Mouse (Mus musculus): Measurements from ENCODE around the gene Zfp688. TPM values are rescaled to one million over a fixed set of nuclear protein-coding genes. Genes with fewer than 3 reads are reported as not detected.
"Not testable (repeated sequence)": the region's sequence is repeated elsewhere in the genome, so short reads cannot be mapped to it uniquely, and the experiment has no call there.

The Zfp688 gene
- polyA plus RNA-seq, 1 experiment from 2014 or later: 27.7 TPM

DNA sequence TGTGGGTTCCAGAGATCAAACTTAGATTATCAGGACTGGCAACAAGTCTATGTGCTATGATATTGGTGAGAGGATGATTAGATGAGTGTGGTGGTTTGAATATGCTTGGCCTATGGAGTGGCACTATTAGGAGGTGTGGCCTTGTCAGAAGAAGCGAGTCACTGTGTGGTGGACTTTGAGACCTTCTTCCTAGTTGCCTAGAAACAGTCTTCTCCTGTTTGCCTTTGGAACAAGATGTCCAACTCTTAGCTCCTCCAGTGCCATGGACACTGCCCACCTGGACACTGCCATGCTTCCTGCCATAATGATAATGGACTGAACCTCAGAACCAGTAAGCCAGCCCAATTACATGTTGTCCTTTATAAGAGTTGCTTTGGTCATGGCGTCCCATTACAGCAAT is 4.0 kb upstream of the Zfp688 start:
- H3K4me3 ChIP-seq (ENCODE audit: low read depth, low read length): no peak overlapping the region
- H3K9me3 ChIP-seq (replicated peaks; ENCODE audit: control insufficient read depth, low read length, poor library complexity, severe bottlenecking): no peaks in the 10 kb centered on the region
- no peaks in the 10 kb centered on the region for H3K36me3 ChIP-seq (ENCODE audit: control insufficient read depth, insufficient read depth, low read length)
- H3K4me2 ChIP-seq (ENCODE audit: low read length): no peak overlapping the region
- WGBS: 97% methylated on average over 2 of the region's 2 CpGs
- H3K9ac ChIP-seq (ENCODE audit: low read depth, low read length): no peak overlapping the region
- no peak for ATAC-seq
- H3K27me3 ChIP-seq (ENCODE audit: control insufficient read depth, insufficient read depth, low read depth, low read length): no peaks in the 10 kb centered on the region
- H3K27ac ChIP-seq (ENCODE audit: low read length): no peak overlapping the region
- H3K4me1 ChIP-seq (ENCODE audit: control insufficient read depth, insufficient read depth, low read length): peaks cover 5% of the 10 kb centered on the region

DNA sequence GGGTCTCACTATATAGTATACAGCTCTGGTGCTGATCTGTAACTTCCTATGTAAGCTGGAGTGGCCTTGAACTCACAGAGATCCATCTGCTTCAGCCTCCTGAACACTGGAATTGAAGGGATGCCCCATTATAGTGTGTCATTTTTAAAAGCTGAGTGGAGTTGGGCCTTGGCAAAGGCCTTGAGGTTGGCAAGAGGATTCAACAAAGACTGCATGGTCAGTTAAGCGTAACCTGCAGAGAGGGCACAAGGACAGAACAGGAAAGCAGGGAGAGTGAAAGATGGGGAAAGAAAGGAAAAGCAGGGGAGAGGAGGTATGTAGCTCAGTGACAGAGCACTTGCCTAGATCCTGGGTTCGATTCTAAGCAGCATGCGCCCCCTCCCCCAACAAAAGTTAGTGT is 3.4 kb upstream of the Zfp688 start:
- WGBS: 85% methylated on average over 3 of the region's 3 CpGs
- no peak for ATAC-seq
- H3K27ac ChIP-seq (ENCODE audit: low read length): no peak overlapping the region
- H3K36me3 ChIP-seq (ENCODE audit: control insufficient read depth, insufficient read depth, low read length): no peaks in the 10 kb centered on the region
- H3K9ac ChIP-seq (ENCODE audit: low read depth, low read length): no peak overlapping the region
- peaks cover 5% of the 10 kb centered on the region for H3K4me1 ChIP-seq (ENCODE audit: control insufficient read depth, insufficient read depth, low read length)
- no peak overlapping the region for H3K4me2 ChIP-seq (ENCODE audit: low read length)
- no peak overlapping the region for H3K4me3 ChIP-seq (ENCODE audit: low read depth, low read length)
- H3K27me3 ChIP-seq (ENCODE audit: control insufficient read depth, insufficient read depth, low read depth, low read length): no peaks in the 10 kb centered on the region
- no peaks in the 10 kb centered on the region for H3K9me3 ChIP-seq (replicated peaks; ENCODE audit: control insufficient read depth, low read length, poor library complexity, severe bottlenecking)

DNA sequence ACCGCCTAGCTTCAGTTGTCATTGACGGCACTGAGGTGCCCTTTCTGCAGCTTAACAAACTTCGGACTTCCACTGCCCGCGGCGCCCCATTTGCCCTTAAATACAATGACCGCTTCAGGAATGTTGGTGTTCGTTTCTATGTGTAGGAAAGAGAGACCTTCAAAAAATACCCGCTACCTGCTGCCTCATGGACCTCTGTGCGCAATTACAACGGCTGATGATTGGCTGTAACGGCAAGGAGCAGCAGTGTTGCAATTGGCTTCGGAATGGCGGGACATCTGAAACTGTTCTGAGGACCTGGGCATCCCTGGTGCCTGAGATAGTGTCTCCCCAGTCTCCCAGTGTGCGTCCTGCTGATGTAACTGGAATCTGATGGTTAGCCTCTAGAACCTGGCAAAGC is 379 bp upstream of the Zfp688 start:
- peak overlapping the region; percentile 95 for H3K9ac ChIP-seq (ENCODE audit: low read depth, low read length)
- peak overlapping the region; percentile 74 for H3K4me3 ChIP-seq (ENCODE audit: low read depth, low read length)
- no peaks in the 10 kb centered on the region for H3K27me3 ChIP-seq (ENCODE audit: control insufficient read depth, insufficient read depth, low read depth, low read length)
- no peaks in the 10 kb centered on the region for H3K9me3 ChIP-seq (replicated peaks; ENCODE audit: control insufficient read depth, low read length, poor library complexity, severe bottlenecking)
- peak; percentile 84 for ATAC-seq
- H3K4me2 ChIP-seq (ENCODE audit: low read length): peak overlapping the region; percentile 93
- H3K27ac ChIP-seq (ENCODE audit: low read length): peak overlapping the region; percentile 82
- H3K4me1 ChIP-seq (ENCODE audit: control insufficient read depth, insufficient read depth, low read length): peaks cover 5% of the 10 kb centered on the region
- under 1% methylated on average over 15 of the region's 15 CpGs for WGBS
- H3K36me3 ChIP-seq (ENCODE audit: control insufficient read depth, insufficient read depth, low read length): no peaks in the 10 kb centered on the region

DNA sequence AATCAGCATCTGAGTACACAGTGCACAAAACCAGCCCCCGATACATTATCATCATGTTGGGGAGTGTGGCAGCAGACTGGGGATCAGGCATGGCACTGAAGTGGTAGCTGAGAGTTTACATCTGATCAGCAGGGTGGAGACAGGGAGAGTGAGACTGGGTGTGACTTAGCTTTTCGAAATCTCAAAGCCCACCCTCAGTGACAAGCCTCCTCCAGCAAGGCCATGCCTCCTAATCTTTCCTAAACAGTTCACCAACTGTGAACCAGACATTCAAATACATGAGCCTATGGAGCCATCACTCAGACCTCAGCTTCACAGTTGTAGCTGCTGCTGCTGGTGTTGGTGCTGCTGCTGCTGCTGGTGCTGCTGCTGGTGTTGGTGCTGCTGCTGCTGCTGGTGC is 10.4 kb downstream of the Zfp688 start:
- Histone ChIP-seq H3K27me3 (ENCODE audit: control insufficient read depth, insufficient read depth, low read depth, low read length) (no peaks in the 10 kb centered on the region), H3K4me1 (ENCODE audit: control insufficient read depth, insufficient read depth, low read length) (no peaks in the 10 kb centered on the region), H3K36me3 (ENCODE audit: control insufficient read depth, insufficient read depth, low read length) (no peaks in the 10 kb centered on the region), H3K4me2 (ENCODE audit: low read length) (no peak overlapping the region), H3K9ac (ENCODE audit: low read depth, low read length) (no peak overlapping the region), H3K27ac (ENCODE audit: low read length) (no peak overlapping the region), H3K4me3 (ENCODE audit: low read depth, low read length) (no peak overlapping the region), H3K9me3 (replicated peaks; ENCODE audit: control insufficient read depth, low read length, poor library complexity, severe bottlenecking) (no peaks in the 10 kb centered on the region)
- WGBS: 73% methylated on average over 2 of the region's 2 CpGs
- no peak for ATAC-seq

DNA sequence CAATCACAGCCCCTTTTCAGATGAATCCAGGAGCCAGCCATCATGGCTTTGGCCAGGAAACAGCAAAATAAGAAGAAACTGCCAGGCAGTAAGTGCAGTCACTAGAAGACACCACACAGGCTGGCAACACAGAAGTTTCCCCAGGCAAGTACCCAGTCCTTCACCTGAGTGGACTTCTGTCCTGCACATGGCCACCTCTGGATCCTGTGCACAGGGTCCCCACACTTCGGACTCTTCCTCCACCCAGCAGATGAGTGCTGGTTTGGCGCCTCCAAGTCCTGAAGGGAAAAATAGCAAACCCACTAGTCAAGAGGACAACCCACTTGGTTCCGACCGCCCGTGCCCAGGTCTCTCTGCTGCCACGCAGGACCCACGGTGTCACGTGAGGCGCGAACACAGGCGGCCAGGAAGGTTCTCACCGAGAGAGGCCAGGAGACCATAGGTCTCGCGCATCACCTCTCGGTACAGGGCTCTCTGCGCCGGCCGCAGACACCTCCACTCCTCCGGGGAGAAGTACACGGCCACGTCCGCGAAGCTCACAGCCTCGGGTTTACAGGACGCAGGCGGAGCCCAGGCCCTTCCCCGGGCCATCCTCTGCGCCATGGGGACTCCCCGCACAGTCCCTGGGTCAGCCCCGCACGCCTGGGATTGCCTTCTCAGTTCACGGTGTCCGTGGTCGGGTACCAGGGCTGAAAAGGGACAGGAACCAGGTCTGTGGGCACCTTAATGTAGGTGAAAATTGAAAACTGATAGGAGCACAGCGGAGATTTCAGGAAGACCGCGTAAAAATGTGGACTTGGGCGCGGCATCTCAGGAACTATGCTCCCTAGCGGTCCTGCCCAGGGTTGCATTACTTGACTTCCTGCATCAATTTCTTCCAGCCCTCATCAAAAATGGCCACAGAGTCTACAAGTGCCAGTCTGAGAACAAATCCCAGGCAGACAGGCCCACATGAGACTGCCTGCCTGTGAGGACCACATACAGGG is 15.6 kb downstream of the Zfp688 start, which contains the start of gene Zfp764:
Gene Zfp764, minus strand, starts transcription at position 821 of the 986 bp plus-strand sequence.
- not testable (repeated sequence) for H3K36me3 ChIP-seq (ENCODE audit: control insufficient read depth, insufficient read depth, low read length); H3K9me3 ChIP-seq (replicated peaks; ENCODE audit: control insufficient read depth, low read length, poor library complexity, severe bottlenecking); H3K4me1 ChIP-seq (ENCODE audit: control insufficient read depth, insufficient read depth, low read length); H3K27me3 ChIP-seq (ENCODE audit: control insufficient read depth, insufficient read depth, low read depth, low read length)
- peak; percentile 88 for ATAC-seq
- peak within 1 kb of the TSS; percentile 81 for H3K27ac ChIP-seq (ENCODE audit: low read length)
- peak within 1 kb of the TSS; percentile 83 for H3K4me2 ChIP-seq (ENCODE audit: low read length)
- peak within 1 kb of the TSS; percentile 79 for H3K9ac ChIP-seq (ENCODE audit: low read depth, low read length)
- 6% methylated on average over 40 of the region's 40 CpGs for WGBS
- H3K4me3 ChIP-seq (ENCODE audit: low read depth, low read length): peak within 1 kb of the TSS; percentile 53

DNA sequence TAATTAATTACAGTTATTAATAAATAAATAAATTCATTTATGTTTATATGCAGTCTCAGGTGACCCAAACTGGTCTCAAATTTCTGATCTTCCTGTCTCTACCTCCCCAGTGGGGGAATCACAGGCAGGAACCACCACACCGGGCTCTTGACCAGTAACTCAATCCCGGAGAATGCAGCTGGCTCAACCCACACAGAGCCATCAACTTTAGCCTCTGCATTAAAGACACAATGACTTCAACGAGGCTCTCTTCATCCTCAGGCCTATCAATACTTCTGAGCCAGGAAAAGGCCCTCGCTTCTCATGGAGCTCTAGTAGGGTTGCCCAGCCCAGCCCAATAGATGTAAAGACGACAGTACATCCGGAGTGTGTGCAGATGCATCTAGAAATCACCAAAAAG is 17.8 kb downstream of the Zfp688 start:
- not testable (repeated sequence) for H3K4me3 ChIP-seq (ENCODE audit: low read depth, low read length); H3K4me1 ChIP-seq (ENCODE audit: control insufficient read depth, insufficient read depth, low read length); H3K27ac ChIP-seq (ENCODE audit: low read length); H3K4me2 ChIP-seq (ENCODE audit: low read length); H3K27me3 ChIP-seq (ENCODE audit: control insufficient read depth, insufficient read depth, low read depth, low read length); H3K9me3 ChIP-seq (replicated peaks; ENCODE audit: control insufficient read depth, low read length, poor library complexity, severe bottlenecking); ATAC-seq; H3K36me3 ChIP-seq (ENCODE audit: control insufficient read depth, insufficient read depth, low read length); H3K9ac ChIP-seq (ENCODE audit: low read depth, low read length)
- 98% methylated on average over 6 of the region's 6 CpGs for WGBS

DNA sequence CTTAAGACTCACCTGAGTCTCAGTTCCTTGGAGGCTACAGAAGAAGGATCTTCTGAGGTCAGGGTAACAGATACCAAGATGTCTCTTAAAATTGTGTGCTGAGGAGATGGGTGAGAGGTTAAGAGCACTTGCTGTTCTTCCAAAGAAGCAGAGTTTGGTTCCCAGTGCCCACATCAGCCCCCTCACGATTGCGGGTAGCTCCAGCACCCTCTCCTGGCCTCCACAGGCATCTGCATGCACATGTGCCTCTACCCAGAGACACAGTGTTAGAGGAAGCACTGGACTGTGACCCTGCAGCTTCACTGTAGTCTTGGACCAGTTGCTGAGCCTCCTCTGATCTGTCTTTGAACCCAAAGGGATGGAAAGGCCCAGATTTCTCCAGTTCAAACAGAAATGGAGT is 18.9 kb downstream of the Zfp688 start:
- H3K4me2 ChIP-seq (ENCODE audit: low read length): no peak overlapping the region
- H3K27ac ChIP-seq (ENCODE audit: low read length): no peak overlapping the region
- 57% methylated on average over 2 of the region's 2 CpGs for WGBS
- H3K4me1 ChIP-seq (ENCODE audit: control insufficient read depth, insufficient read depth, low read length): peaks cover 3% of the 10 kb centered on the region; the same call in 1 of the 2 replicates
- ATAC-seq: no peak
- H3K9ac ChIP-seq (ENCODE audit: low read depth, low read length): no peak overlapping the region
- H3K9me3 ChIP-seq (replicated peaks; ENCODE audit: control insufficient read depth, low read length, poor library complexity, severe bottlenecking): no peaks in the 10 kb centered on the region
- no peaks in the 10 kb centered on the region for H3K27me3 ChIP-seq (ENCODE audit: control insufficient read depth, insufficient read depth, low read depth, low read length)
- H3K36me3 ChIP-seq (ENCODE audit: control insufficient read depth, insufficient read depth, low read length): no peaks in the 10 kb centered on the region
- H3K4me3 ChIP-seq (ENCODE audit: low read depth, low read length): no peak overlapping the region

DNA sequence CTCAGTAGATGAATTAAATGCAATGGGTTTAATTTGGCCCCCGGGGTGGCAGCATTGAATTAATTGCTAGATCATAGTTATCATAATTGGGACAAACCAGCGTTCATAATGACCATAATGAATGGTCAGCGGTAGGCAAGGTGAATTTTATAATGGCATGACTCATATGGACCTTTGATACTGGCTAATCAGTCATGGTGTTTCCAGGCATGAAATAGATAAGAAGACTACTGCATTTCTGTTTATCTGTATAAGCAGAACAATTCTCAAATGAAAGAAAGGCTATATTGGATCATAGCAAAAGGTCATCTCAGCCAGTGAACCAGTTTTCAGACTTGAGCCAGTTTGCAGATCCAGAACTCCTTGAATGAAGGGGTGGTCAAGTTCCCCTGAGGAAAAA is 21.5 kb downstream of the Zfp688 start:
- H3K27ac ChIP-seq (ENCODE audit: low read length): no peak overlapping the region
- no peak overlapping the region for H3K9ac ChIP-seq (ENCODE audit: low read depth, low read length)
- no peaks in the 10 kb centered on the region for H3K9me3 ChIP-seq (replicated peaks; ENCODE audit: control insufficient read depth, low read length, poor library complexity, severe bottlenecking)
- no peaks in the 10 kb centered on the region for H3K27me3 ChIP-seq (ENCODE audit: control insufficient read depth, insufficient read depth, low read depth, low read length)
- no peak overlapping the region for H3K4me2 ChIP-seq (ENCODE audit: low read length)
- 62% methylated on average over 3 of the region's 3 CpGs for WGBS
- no peak for ATAC-seq
- H3K4me1 ChIP-seq (ENCODE audit: control insufficient read depth, insufficient read depth, low read length): no peaks in the 10 kb centered on the region
- H3K4me3 ChIP-seq (ENCODE audit: low read depth, low read length): no peak overlapping the region
- H3K36me3 ChIP-seq (ENCODE audit: control insufficient read depth, insufficient read depth, low read length): no peaks in the 10 kb centered on the region

DNA sequence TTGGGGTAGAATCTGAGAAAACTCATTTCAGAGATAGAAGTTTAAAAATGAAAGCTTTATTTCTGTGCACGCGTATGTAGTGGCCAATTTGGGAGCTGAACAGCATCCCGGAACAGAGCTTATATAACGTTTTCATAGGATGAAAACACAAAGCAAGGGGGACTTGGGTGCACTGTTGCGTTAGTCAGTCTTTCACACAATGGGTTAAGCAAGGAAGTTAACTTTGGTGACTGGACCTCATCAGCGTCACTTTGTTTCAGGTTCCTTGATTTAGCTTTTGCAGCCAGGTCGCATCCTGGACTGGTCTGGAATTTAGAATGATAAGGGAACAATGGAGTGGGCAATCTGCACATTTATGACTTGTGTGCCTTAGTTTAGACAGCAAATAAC is 27.9 kb downstream of the Zfp688 start:
- Histone ChIP-seq H3K9me3 (replicated peaks; ENCODE audit: control insufficient read depth, low read length, poor library complexity, severe bottlenecking) (no peaks in the 10 kb centered on the region), H3K4me2 (ENCODE audit: low read length) (peak overlapping the region; percentile 75), H3K4me3 (ENCODE audit: low read depth, low read length) (peak overlapping the region; percentile 72), H3K36me3 (ENCODE audit: control insufficient read depth, insufficient read depth, low read length) (peaks cover 3% of the 10 kb centered on the region; the same call in 1 of the 2 replicates), H3K4me1 (ENCODE audit: control insufficient read depth, insufficient read depth, low read length) (peaks cover 13% of the 10 kb centered on the region), H3K27ac (ENCODE audit: low read length) (peak overlapping the region; percentile 90), H3K9ac (ENCODE audit: low read depth, low read length) (peak overlapping the region; percentile 64), H3K27me3 (ENCODE audit: control insufficient read depth, insufficient read depth, low read depth, low read length) (no peaks in the 10 kb centered on the region)
- whole genome bisulfite sequencing: 24% methylated on average over 7 of the region's 7 CpGs
- peak; percentile 33; the same call in 1 of the 2 replicates for ATAC-seq

Measured in midbrain, embryonic 16.5 days (tissue).